Mouse (Mus musculus) urinary bladder, adult 18-20 months (tissue): ENCODE measurements around the gene Olfr1328.
"Not testable (repeated sequence)": the region's sequence is repeated elsewhere in the genome, so short reads cannot be mapped to it uniquely, and the experiment has no call there.

Experiments used
- DNase-seq, 2 experiments: peaks; one replicate each; pipeline ENCODE4 v3.0.0; 2022; ENCODE audit warnings: low spot score in 2 of 2, mixed read lengths in 2 of 2

Gene Olfr1328

GRCm38 (mm10) chr4:118938512-118938911 is at the start of gene Olfr1328:
Gene Olfr1328, minus strand, starts transcription at chr4:118938612.
- DNase-seq: no peak

DNA sequence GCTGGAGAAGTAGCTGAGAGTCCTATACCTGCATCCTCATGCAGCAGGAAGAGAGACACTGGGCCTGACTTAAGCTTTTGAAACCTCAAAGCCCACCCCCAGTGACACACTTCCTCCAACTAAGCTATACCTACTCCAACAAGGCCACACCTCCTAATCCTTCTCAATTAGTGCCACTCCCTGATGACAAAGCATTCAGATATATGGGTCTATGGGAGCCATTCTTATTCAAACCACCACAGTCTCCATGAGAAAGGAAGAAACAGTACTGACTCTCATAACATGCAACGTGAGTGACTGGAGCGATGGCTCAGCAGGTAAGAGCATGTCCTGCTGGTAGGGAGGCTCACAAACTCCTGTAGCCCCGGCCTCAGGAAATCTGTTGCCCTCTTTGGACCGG is 46.9 kb upstream of the Olfr1328 start:
- DNase-seq: no peak

DNA sequence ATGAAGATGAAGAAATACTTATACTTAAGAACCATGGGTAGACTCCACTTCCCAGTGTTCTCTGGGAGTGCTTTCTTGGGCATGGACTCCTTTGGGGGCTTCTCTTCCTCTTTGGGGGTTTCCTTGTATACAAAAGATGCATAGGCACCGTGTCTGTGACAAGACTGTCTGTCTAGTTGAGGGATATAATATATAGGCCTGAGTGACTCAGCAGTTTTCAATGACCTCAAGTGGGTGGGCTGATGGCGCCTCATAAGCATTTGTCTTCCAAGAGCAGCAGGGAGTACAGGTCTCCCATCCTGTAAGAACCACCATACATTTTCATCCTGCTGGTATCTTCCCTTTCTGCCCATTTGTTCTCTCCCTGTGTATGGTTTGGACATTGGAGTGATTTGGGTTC is 34.9 kb upstream of the Olfr1328 start:
- no peak for DNase-seq

DNA sequence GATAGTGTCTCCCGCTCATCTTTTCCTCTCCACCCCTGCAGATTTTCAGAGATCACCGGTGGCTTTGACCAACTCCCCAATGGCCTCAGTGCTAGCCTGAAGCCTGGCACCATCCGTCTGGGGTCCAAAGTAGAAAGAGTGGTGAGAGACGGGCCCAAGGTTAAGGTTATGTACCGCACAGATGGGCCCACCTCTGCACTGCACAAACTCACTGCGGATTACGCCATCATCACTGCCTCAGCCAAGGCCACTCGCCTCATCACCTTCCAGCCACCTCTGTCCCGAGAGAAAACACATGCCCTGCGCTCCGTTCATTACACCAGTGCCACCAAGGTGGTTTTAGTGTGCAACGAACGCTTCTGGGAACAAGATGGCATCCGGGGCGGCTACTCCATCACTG is 29.3 kb upstream of the Olfr1328 start:
- DNase-seq: no peak

DNA sequence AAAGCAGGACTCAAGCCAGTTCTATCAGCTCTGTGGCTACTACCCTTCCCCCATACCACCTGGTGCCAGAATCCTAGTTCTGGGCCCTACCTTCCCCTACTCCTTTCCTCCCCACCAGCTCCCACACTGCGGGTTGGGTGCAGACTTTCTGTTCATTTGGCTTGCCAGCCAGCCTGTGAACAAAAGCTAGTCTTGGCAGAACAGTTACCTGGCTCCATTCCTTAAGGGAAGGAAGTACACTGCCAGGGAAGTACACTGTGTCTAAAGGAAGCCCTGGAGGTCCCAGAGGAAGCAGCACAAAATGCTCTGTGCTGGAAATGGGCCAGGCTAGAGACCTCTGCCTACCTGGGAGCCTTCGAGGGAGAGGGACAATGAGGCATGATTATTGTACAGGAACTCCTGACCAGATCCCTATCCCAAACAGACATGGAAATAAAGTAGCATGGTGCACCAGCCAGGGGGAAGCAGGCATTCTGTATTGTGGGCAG is 22.8 kb upstream of the Olfr1328 start, which contains the start of gene Lao1:
Lao1 (plus strand) TSS at position 438 of the 488 bp plus-strand sequence.
- DNase-seq: no peak

- no peak for DNase-seq
Measured at GRCm38 (mm10) chr4:118958812-118959211, 20.4 kb upstream of the Olfr1328 start.

DNA sequence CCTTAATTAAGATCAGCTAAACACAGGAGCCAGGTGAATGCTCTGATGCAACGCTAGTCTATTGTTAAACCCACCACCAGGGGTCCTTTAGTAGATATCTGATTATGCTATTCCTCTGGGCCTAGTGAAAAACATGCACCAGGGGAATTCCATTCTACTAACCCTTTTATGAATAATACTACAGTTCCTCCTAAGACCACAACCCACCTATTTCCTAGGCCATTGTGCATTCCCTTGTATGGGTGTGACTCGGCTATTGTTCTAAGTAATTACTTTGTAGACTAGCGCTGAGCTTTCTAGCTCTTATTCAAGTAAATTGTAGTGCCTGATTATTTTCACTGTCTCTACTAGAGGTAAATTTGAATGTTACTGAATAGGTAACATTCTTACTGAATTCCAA is 7.1 kb downstream of the Olfr1328 start:
- not testable (repeated sequence) for DNase-seq

DNA sequence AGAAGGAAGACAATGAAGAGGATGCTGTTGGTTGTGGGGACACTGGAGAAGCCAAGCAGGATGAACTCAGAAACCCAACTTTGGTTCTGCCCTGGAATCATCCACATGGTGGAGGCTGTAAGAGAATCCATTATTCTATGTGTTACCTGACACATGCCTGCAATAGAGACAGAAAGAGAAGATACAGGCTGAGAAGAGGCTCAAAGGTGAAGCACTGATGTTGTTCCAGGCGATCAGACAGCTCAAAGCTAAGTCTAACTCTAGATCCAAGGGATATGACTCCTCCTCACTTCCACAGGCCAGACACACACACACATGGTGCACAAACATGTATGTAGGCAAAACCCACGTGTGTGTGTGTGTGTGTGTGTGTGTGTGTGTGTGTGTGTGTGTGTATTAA is 21.0 kb downstream of the Olfr1328 start, which contains the start of gene Olfr1329:
Olfr1329 (minus strand) TSS at position 101 of the 400 bp plus-strand sequence.
- DNase-seq: not testable (repeated sequence)

- DNase-seq: no peak
Measured at GRCm38 (mm10) chr4:118901981-118902380, 36.4 kb downstream of the Olfr1328 start.

- no peak for DNase-seq
Measured at GRCm38 (mm10) chr4:118888297-118888696, 50.1 kb downstream of the Olfr1328 start, which contains the start of gene Olfr1330. Gene Olfr1330, plus strand, starts transcription at chr4:118888597.
